Mouse (Mus musculus) heart, adult 9 months (tissue): ENCODE data around the gene Pip4k2b.
A peak's percentile ranks its signal among the peaks of the same experiment; 100 is the strongest.
"Not testable (repeated sequence)": the region's sequence is repeated elsewhere in the genome, so short reads cannot be mapped to it uniquely, and the experiment has no call there.

Experiments
- DNase-seq, 2 experiments: peaks; one replicate each; pipeline ENCODE4 v3.0.0; 2022; ENCODE audit warnings: low spot score in 2 of 2

Gene Pip4k2b

GRCm38 (mm10) chr11:97714784-97715760, 29.4 kb downstream of the Pip4k2b start:
- DNase-seq, result peak in 1 of 2 experiments; percentile 42

DNA sequence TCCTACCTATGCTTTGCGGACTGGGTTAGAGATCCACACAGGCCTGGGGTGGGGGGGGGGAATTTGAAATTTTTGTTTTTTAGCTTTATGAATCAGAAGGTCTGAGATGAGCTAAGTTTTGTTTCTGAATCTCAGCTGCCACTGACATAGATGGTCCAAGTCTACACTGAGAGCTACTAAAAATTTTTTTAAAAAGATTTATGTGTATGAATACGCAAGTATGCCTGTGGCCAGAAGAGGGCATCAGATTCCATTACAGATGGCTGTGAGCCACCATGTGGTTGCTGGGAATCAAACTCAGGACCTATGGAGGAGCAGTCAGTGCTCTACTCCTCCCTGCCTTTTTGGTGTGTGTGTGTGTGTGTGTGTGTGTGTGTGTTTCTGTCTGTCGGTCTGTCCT, 30.1 kb downstream of the Pip4k2b start:
- DNase-seq, result no peak

GRCm38 (mm10) chr11:97713896-97714295, 30.6 kb downstream of the Pip4k2b start:
- DNase-seq, result no peak

GRCm38 (mm10) chr11:97712286-97712685, 32.2 kb downstream of the Pip4k2b start:
- DNase-seq, result no peak

GRCm38 (mm10) chr11:97711200-97711900, 33.2 kb downstream of the Pip4k2b start:
- no peak for DNase-seq

DNA sequence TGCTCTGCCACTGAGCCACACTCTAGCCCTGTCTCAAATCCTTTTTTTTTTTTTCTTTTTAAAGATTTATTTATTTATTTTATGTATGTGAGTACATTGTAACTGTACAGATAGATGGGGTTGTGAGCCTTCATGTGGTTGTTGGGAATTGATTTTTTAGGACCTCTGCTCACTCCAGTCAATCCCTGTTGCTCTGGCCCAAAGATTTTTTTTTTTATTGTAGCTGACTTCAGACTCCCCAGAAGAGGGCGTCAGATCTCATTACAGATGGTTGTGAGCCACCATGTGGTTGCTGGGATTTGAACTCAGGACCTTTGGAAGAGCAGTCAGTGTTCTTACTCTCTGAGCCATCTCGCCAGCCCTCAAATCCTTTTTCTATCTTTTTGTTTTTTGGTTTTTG, 34.4 kb downstream of the Pip4k2b start:
- DNase-seq, result not testable (repeated sequence)

DNA sequence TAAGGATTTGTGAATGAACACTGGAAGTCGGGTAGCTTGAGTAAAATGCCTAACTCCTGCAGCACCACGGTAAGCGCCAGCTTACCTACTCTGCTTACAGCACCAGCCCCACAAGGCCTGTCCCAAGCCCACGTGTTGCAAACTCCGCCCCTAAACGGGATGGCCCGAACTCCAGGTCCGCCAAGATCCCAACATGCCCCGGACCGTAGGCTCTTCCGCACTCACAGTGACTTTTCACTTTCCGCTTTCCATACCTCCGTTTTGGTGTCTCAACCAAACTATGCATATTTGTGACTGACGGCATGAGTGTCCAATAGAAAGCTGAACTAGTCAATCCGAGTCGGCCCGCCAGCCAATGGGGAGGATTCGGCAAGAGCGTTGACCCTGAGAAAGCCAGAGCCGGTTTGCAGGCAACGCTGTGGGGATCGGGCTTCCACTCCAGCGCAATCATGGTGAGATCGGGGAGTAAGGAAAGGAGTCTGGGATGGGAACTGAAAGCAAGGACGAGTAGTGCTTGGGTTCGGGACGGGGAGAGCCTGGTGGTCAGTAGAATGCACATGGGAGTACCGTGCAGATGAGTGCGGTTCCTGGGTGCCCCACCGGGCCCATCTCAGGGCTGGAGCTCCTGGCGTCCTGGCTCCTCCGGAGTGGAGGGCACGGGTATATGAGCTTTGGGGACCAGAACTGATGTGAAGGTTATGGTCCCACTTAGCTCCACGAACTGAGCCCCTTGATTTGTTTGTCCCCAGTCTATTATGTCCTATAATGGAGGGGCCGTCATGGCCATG, 41.3 kb downstream of the Pip4k2b start, which contains the start of gene Psmb3:
Gene Psmb3, plus strand, starts transcription at position 361 of the 788 bp plus-strand sequence.
- peak; percentile 100 for DNase-seq

- DNase-seq, result peak; percentile 78 to 91
Observed at GRCm38 (mm10) chr11:97702393-97702745, 42.1 kb downstream of the Pip4k2b start.

DNA sequence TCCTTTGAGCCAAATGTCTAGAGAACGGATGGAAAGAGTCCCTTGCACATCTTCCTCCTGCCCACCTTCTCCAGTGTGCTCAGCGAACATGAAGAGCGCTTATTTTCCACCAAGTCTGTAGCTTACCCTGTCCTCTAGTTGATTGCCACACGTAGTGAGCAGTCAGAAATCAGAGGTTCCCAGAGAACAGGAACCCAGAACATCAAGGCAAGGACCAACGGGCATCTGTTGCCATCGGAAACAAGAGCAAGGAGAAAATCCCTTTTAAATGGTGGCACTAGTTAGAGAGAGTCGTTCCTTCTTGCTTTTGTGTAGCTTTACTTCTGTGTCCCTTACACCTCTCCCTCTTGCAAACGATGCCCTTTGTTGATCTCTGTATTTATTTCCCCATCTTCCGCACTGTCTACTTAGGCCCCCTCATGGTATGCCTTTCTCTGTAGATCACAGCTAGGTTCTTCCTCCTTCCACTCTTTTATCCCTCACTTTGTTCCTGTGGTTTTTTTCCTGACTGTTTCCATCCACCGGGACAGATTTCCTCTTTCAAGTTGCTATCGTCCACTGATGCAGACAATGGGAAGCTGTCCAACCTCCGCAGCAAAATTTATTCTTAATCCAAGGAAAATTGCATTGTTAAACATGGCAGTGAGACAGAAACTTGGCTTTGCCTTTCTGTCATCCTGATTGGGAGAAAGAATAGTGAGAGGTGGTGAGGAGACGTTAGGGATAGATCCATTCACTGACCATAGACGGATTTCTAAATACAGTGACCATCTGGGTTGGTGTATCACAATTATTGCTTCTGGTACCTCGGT, 42.7 kb downstream of the Pip4k2b start:
- DNase-seq, result no peak

- peak in 1 of 2 experiments; percentile 48 for DNase-seq
Observed at GRCm38 (mm10) chr11:97700746-97701580, 43.5 kb downstream of the Pip4k2b start.

DNA sequence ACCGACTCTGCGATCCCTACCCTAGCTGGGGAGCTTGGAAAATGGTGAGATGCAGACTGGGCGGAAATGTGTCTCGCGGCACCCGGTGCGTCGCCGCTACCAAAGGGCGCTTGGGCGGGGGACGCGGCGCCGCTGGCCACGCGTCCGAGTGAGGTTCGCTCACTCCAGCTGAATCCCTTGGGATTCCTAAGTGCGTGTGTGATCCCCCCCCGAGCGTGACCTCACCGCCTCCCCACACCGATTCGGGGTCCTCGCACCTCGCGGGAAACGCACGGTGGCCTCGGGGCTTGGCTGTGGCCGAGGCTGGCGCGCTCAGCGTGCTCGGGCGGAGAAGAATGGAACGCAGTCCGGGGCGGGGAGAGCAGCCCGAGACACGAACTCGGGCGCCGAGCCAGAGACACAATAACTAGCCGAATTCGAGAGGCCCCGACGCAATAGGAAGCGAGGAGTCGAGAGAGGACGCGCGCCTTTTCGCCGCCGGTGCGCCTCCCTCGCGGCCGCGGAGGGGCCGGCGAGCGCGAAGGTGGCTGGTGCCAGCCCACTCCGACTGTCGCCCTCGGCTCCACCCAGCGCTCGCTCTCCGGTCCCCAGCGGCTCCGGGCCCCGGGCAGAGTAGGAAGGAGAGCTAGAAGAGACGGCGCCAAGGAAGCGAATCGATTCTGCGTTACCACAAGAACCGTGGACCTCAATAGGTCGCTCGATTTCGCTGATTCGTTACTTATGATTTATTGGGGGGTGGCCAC, 44.3 kb downstream of the Pip4k2b start, which contains the start of gene Pcgf2:
Gene Pcgf2, minus strand, starts transcription at position 495 of the 743 bp plus-strand sequence.
- DNase-seq, result peak; percentile 74 to 87

DNA sequence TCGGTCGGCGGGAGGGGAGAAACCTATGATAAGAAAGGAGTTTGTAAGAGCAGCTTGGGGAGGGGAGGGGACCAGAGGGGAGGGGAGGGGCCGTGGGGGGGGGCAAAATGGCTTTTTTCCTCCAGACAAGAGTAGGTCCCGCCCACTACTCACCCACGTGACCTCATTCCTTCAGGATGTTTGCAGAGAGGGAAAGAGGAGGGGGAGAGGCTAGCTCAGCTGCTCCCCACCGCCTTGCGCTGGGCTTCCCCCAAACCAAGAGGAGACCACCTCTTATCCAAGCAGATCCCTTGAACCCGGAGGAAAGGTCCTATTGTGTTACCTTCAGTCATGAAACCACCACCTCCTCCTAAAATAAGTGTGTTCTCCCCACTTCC, 44.9 kb downstream of the Pip4k2b start:
- DNase-seq, result peak; percentile 83 to 85

DNA sequence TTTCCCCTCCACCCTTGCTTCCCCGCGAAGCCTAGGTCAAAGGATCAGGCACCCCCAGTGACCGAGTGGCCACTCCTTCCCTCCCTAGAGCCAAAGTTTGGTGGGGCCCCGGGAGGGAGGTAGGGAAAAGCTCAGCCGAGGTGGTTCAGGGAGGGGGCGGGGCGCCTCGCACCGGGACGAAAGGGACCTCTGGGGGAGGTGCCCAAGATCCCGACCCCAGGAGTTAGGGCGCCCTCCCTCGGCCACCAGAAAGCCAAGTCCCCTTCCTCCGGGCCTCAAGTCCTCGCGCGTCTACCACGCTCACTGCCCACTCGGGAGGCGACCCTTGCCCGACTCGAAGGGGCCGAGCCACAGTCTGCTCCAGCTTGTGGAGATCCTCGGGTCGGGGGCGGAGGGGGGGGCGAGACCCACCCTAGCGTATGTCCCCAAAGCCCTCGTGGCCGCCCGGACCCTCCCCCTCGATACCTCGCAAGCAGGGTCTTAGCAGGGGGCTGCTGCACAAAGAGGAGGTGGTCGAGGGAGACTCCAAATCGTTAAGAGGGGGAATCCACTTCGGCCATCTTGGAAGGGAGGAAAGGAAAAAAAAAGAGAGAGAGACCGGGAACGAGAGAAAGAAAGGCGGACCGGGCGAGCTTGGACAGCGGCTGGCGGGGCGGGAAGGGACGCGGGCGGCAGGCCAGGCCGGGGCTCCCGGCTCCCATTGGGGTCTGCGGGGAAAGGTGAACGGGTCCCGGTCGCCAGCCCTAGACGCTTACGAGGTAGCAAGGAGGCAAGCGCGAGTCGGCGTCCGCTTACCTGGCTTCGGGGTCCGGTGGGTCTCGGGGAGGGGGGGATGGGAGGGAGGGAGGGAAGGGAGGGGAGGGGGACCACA, 45.5 kb downstream of the Pip4k2b start:
- DNase-seq, result peak; percentile 60 to 62

GRCm38 (mm10) chr11:97697891-97698529, 46.5 kb downstream of the Pip4k2b start:
- DNase-seq, result no peak

- no peak for DNase-seq
Observed at GRCm38 (mm10) chr11:97697199-97697890, 47.2 kb downstream of the Pip4k2b start.

GRCm38 (mm10) chr11:97696669-97697068, 47.8 kb downstream of the Pip4k2b start:
- DNase-seq, result no peak

DNA sequence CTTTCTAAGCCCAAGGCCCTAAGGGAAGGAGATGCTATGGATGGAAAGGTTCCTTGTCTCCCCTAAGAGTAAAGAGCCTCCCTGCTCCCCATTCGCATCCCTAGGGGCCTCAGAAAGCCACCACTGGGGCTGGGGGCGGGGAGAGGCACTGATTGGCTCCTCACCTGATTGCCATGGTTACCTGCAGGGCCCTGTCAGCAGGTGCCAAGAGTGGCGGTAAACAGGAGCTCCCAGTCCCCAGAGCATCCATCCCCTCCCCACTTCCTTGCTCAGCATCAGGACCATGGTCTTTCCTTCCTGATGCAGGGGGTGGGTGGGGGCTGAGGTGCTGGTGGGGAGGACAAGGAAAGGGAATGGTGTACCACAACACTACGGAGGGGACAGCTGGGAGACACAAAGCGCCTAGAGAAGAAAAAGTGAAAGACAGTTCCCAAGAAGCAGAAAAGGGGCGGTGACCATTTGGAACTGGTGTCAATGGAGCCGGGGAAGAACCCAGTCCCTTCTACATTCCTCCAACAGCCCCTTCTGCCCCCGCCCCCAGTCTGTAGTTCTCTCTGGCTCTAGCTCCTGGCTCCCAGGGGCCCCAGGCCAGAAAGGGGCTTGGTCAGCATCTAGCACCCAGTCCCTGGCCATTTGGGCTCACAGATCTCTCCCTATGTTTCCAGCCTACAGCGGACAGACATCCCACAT, 48.6 kb downstream of the Pip4k2b start:
- no peak for DNase-seq
